Mouse (Mus musculus): ENCODE measurements around the gene Plg. TPM values are rescaled to one million over a fixed set of nuclear protein-coding genes. Genes with fewer than 3 reads are reported as not detected.
A peak's percentile ranks its signal among the peaks of the same experiment; 100 is the strongest.

The Plg gene
- total and polyA plus RNA-seq, 2 experiments from 2014 or later, result 0.21 TPM; not detected in 1

- ATAC-seq (no peak), DNase-seq (ENCODE audit: low spot score) (no peak)
- Histone ChIP-seq H3K4me2 (ENCODE audit: low read depth, low read length) (no peak overlapping the region), H3K27me3 (ENCODE audit: insufficient read depth, low read length) (no peaks in the 10 kb centered on the region), H3K27ac (no peak overlapping the region), H3K9ac (replicated peaks; ENCODE audit: low read length) (no peak overlapping the region), H3K36me3 (ENCODE audit: insufficient read depth, low read length) (no peaks in the 10 kb centered on the region), H3K4me1 (ENCODE audit: insufficient read depth, low read length) (no peaks in the 10 kb centered on the region), H3K4me3 (ENCODE audit: low read length) (no peak overlapping the region), H3K9me3 (ENCODE audit: low read length) (no peaks in the 10 kb centered on the region)
- 85% methylated on average over 4 of the region's 4 CpGs for WGBS
- no peak for TF ChIP-seq CTCF (IDR thresholded peaks at IDR 0.05; ENCODE audit: low read depth)
Measured at GRCm38 (mm10) chr17:12370289-12370688, 8.1 kb upstream of the Plg start.

GRCm38 (mm10) chr17:12371310-12371925 lies 7.0 kb upstream of the Plg start:
- peak; percentile 61 for DNase-seq (ENCODE audit: low spot score)

GRCm38 (mm10) chr17:12372021-12372420 lies 6.4 kb upstream of the Plg start:
- Histone ChIP-seq H3K4me1 (ENCODE audit: insufficient read depth, low read length) (no peaks in the 10 kb centered on the region), H3K36me3 (ENCODE audit: insufficient read depth, low read length) (no peaks in the 10 kb centered on the region), H3K27ac (no peak overlapping the region), H3K9me3 (ENCODE audit: low read length) (no peaks in the 10 kb centered on the region), H3K4me3 (ENCODE audit: low read length) (no peak overlapping the region), H3K27me3 (ENCODE audit: insufficient read depth, low read length) (no peaks in the 10 kb centered on the region), H3K9ac (replicated peaks; ENCODE audit: low read length) (no peak overlapping the region), H3K4me2 (ENCODE audit: low read depth, low read length) (peak overlapping the region; percentile 40)
- WGBS, result 14% methylated on average over 4 of the region's 4 CpGs
- peak; percentile 91 for TF ChIP-seq CTCF (IDR thresholded peaks at IDR 0.05; ENCODE audit: low read depth)
- DNase-seq (ENCODE audit: low spot score) (peak; percentile 82), ATAC-seq (peak; percentile 33; the same call in 1 of the 2 replicates)

More at GRCm38 (mm10) chr17:12371310-12371925, 7.0 kb upstream of the Plg start:
- no peak for ATAC-seq
- H3K9ac ChIP-seq (replicated peaks; ENCODE audit: low read length), result no peak overlapping the region
- no peaks in the 10 kb centered on the region for H3K27me3 ChIP-seq (ENCODE audit: insufficient read depth, low read length)
- H3K4me1 ChIP-seq (ENCODE audit: insufficient read depth, low read length), result no peaks in the 10 kb centered on the region
- H3K4me2 ChIP-seq (ENCODE audit: low read depth, low read length), result peak overlapping the region; percentile 40
- H3K4me3 ChIP-seq (ENCODE audit: low read length), result no peak overlapping the region
- H3K36me3 ChIP-seq (ENCODE audit: insufficient read depth, low read length), result no peaks in the 10 kb centered on the region
- no peak overlapping the region for H3K27ac ChIP-seq
- no peaks in the 10 kb centered on the region for H3K9me3 ChIP-seq (ENCODE audit: low read length)
- WGBS, result 37% methylated on average over 10 of the region's 10 CpGs
- peak; percentile 65 for TF ChIP-seq CTCF (IDR thresholded peaks at IDR 0.05; ENCODE audit: low read depth)

GRCm38 (mm10) chr17:12373601-12374144 lies 4.7 kb upstream of the Plg start:
- 78% methylated on average over 3 of the region's 3 CpGs for WGBS
- H3K36me3 ChIP-seq (ENCODE audit: insufficient read depth, low read length), result no peaks in the 10 kb centered on the region
- no peaks in the 10 kb centered on the region for H3K4me1 ChIP-seq (ENCODE audit: insufficient read depth, low read length)
- no peaks in the 10 kb centered on the region for H3K9me3 ChIP-seq (ENCODE audit: low read length)
- H3K9ac ChIP-seq (replicated peaks; ENCODE audit: low read length), result no peak overlapping the region
- no peaks in the 10 kb centered on the region for H3K27me3 ChIP-seq (ENCODE audit: insufficient read depth, low read length)
- ATAC-seq (no peak), DNase-seq (ENCODE audit: low spot score) (no peak)
- H3K4me2 ChIP-seq (ENCODE audit: low read depth, low read length), result no peak overlapping the region
- no peak for TF ChIP-seq CTCF (IDR thresholded peaks at IDR 0.05; ENCODE audit: low read depth)
- H3K4me3 ChIP-seq (ENCODE audit: low read length), result no peak overlapping the region
- no peak overlapping the region for H3K27ac ChIP-seq

GRCm38 (mm10) chr17:12380287-12380686 lies 1.9 kb downstream of the Plg start:
- Histone ChIP-seq H3K9ac (replicated peaks; ENCODE audit: low read length) (no peak overlapping the region), H3K4me1 (ENCODE audit: insufficient read depth, low read length) (no peaks in the 10 kb centered on the region), H3K4me2 (ENCODE audit: low read depth, low read length) (no peak overlapping the region), H3K9me3 (ENCODE audit: low read length) (no peaks in the 10 kb centered on the region), H3K27ac (no peak overlapping the region), H3K27me3 (ENCODE audit: insufficient read depth, low read length) (no peaks in the 10 kb centered on the region), H3K36me3 (ENCODE audit: insufficient read depth, low read length) (no peaks in the 10 kb centered on the region), H3K4me3 (ENCODE audit: low read length) (no peak overlapping the region)
- WGBS, result 91% methylated on average over 4 of the region's 4 CpGs
- ATAC-seq (no peak), DNase-seq (ENCODE audit: low spot score) (no peak)
- TF ChIP-seq CTCF (IDR thresholded peaks at IDR 0.05; ENCODE audit: low read depth), result no peak

GRCm38 (mm10) chr17:12381579-12381978 lies 3.2 kb downstream of the Plg start:
- H3K4me1 ChIP-seq (ENCODE audit: insufficient read depth, low read length), result no peaks in the 10 kb centered on the region
- H3K27ac ChIP-seq, result no peak overlapping the region
- no peak overlapping the region for H3K9ac ChIP-seq (replicated peaks; ENCODE audit: low read length)
- WGBS, result 89% methylated on average over 2 of the region's 2 CpGs
- no peak for ATAC-seq
- DNase-seq (ENCODE audit: low spot score), result no peak
- no peak overlapping the region for H3K4me3 ChIP-seq (ENCODE audit: low read length)
- H3K9me3 ChIP-seq (ENCODE audit: low read length), result no peaks in the 10 kb centered on the region
- TF ChIP-seq CTCF (IDR thresholded peaks at IDR 0.05; ENCODE audit: low read depth), result no peak
- H3K27me3 ChIP-seq (ENCODE audit: insufficient read depth, low read length), result no peaks in the 10 kb centered on the region
- no peak overlapping the region for H3K4me2 ChIP-seq (ENCODE audit: low read depth, low read length)
- H3K36me3 ChIP-seq (ENCODE audit: insufficient read depth, low read length), result no peaks in the 10 kb centered on the region

- Histone ChIP-seq H3K36me3 (ENCODE audit: insufficient read depth, low read length) (no peaks in the 10 kb centered on the region), H3K9me3 (ENCODE audit: low read length) (no peaks in the 10 kb centered on the region), H3K4me2 (ENCODE audit: low read depth, low read length) (no peak overlapping the region), H3K27ac (no peak overlapping the region), H3K4me1 (ENCODE audit: insufficient read depth, low read length) (no peaks in the 10 kb centered on the region), H3K9ac (replicated peaks; ENCODE audit: low read length) (no peak overlapping the region), H3K4me3 (ENCODE audit: low read length) (no peak overlapping the region), H3K27me3 (ENCODE audit: insufficient read depth, low read length) (no peaks in the 10 kb centered on the region)
- peak; percentile 92 for ATAC-seq
- WGBS, result 11% methylated on average over 2 of the region's 2 CpGs
- TF ChIP-seq CTCF (IDR thresholded peaks at IDR 0.05; ENCODE audit: low read depth), result no peak
- peak; percentile 73 for DNase-seq (ENCODE audit: low spot score)
Measured at GRCm38 (mm10) chr17:12382531-12382930, 4.1 kb downstream of the Plg start.
